Mouse (Mus musculus): ENCODE measurements at regions not wholly inside any gene's neighbourhood (a gene's known extent, or its start where the extent isn't known, plus 50 kb on each side); places are given as distances from the start of the nearest gene placed in this dataset.
"Not testable (repeated sequence)": the region's sequence is repeated elsewhere in the genome, so short reads cannot be mapped to it uniquely, and the experiment has no call there.

GRCm38 (mm10) chr5:26754129-26754528 is 62.9 kb upstream of the Dpp6 start:
- WGBS: 90% methylated on average over 7 of the region's 7 CpGs
- not testable (repeated sequence) for H3K36me3 ChIP-seq (ENCODE audit: control insufficient read depth, insufficient read depth, low read length); H3K9me3 ChIP-seq (replicated peaks; ENCODE audit: control insufficient read depth, low read length, poor library complexity, severe bottlenecking); H3K9ac ChIP-seq (ENCODE audit: low read depth, low read length); H3K27ac ChIP-seq (ENCODE audit: low read length); H3K27me3 ChIP-seq (ENCODE audit: control insufficient read depth, insufficient read depth, low read depth, low read length); H3K4me2 ChIP-seq (ENCODE audit: low read length); H3K4me1 ChIP-seq (ENCODE audit: control insufficient read depth, insufficient read depth, low read length); ATAC-seq; H3K4me3 ChIP-seq (ENCODE audit: low read depth, low read length)

Measured in midbrain, embryonic 16.5 days (tissue).